ENCODE assay signal across 7 mouse cellular contexts in genomic region chr9:78527301-78527761, GRCm38 (mm10). TPM values are rescaled to one million over a fixed set of nuclear protein-coding genes. Genes with fewer than 3 reads are reported as not detected.
DNase-seq lines count a peak whose midpoint lies in the region; ATAC-seq lines count a peak whose summit lies in the region.

No protein-coding gene starts in this region.

- H3K27me3 ChIP-seq in intestine, embryonic 16.5 days (replicated peaks; ENCODE audit: control insufficient read depth, insufficient read depth, low read length): no peaks in the 10 kb centered on the region
- H3K27me3 ChIP-seq in limb, embryonic 12.5 days: no peaks in the 10 kb centered on the region
- no peaks in the 10 kb centered on the region for H3K27me3 ChIP-seq in midbrain, embryonic 14.5 days (ENCODE audit: control insufficient read depth, insufficient read depth, low read length)

- H3K9me3 ChIP-seq in intestine, embryonic 16.5 days (ENCODE audit: control insufficient read depth, low read length): no peaks in the 10 kb centered on the region
- no peaks in the 10 kb centered on the region for H3K9me3 ChIP-seq in limb, embryonic 12.5 days
- no peaks in the 10 kb centered on the region for H3K9me3 ChIP-seq in midbrain, embryonic 14.5 days (ENCODE audit: control insufficient read depth, low read length)

- H3K9ac ChIP-seq in intestine, embryonic 16.5 days (ENCODE audit: low read depth, low read length): peak overlapping the region; percentile 64
- peak overlapping the region; percentile 53 for H3K9ac ChIP-seq in limb, embryonic 12.5 days (replicated peaks)
- peak overlapping the region; percentile 70 for H3K9ac ChIP-seq in midbrain, embryonic 14.5 days (replicated peaks; ENCODE audit: low read length)

- H3K4me3 ChIP-seq in intestine, embryonic 16.5 days (ENCODE audit: low read length): peak overlapping the region; percentile 55
- peak overlapping the region; percentile 49 for H3K4me3 ChIP-seq in limb, embryonic 12.5 days (replicated peaks)
- peak overlapping the region; percentile 48 for H3K4me3 ChIP-seq in midbrain, embryonic 14.5 days (replicated peaks; ENCODE audit: low read depth, low read length)

- no peaks in the 10 kb centered on the region for H3K36me3 ChIP-seq in intestine, embryonic 16.5 days (ENCODE audit: control insufficient read depth, insufficient read depth, low read length)
- 0 out of 2 replicates have a peak, but pooled peaks cover 11% of the 10 kb centered on the region for H3K36me3 ChIP-seq in limb, embryonic 12.5 days
- H3K36me3 ChIP-seq in midbrain, embryonic 14.5 days (ENCODE audit: control insufficient read depth, insufficient read depth, low read length): no peaks in the 10 kb centered on the region

- intact Hi-C loops in gastrocnemius, postnatal 36 days (cut with DNase I): loop anchor here (10.0 kb wide), 1 partner anchor 53 kb away; no protein-coding TSS in a partner anchor

- H3K4me2 ChIP-seq in intestine, embryonic 16.5 days (ENCODE audit: low read depth, low read length): peak overlapping the region; percentile 68
- peak overlapping the region; percentile 84 for H3K4me2 ChIP-seq in limb, embryonic 12.5 days
- peak overlapping the region; percentile 93 for H3K4me2 ChIP-seq in midbrain, embryonic 14.5 days (ENCODE audit: low read length)

- under 1% methylated on average over 24 of the region's 24 CpGs for WGBS in intestine, embryonic 16.5 days
- under 1% methylated on average over 24 of the region's 24 CpGs for WGBS in limb, embryonic 12.5 days
- WGBS in midbrain, embryonic 14.5 days: under 1% methylated on average over 24 of the region's 24 CpGs

- peak overlapping the region; percentile 89 for H3K27ac ChIP-seq in intestine, embryonic 16.5 days (ENCODE audit: low read length)
- peak overlapping the region; percentile 84 for H3K27ac ChIP-seq in limb, embryonic 12.5 days
- H3K27ac ChIP-seq in midbrain, embryonic 14.5 days (replicated peaks; ENCODE audit: low read depth, low read length): peak overlapping the region; percentile 87

- peaks cover 11% of the 10 kb centered on the region for H3K4me1 ChIP-seq in intestine, embryonic 16.5 days (ENCODE audit: control insufficient read depth, insufficient read depth, low read length)
- no peaks in the 10 kb centered on the region; the same call in 1 of the 2 replicates for H3K4me1 ChIP-seq in limb, embryonic 12.5 days (replicated peaks)
- no peaks in the 10 kb centered on the region for H3K4me1 ChIP-seq in midbrain, embryonic 14.5 days (ENCODE audit: control insufficient read depth, insufficient read depth, low read length)

- peak; percentile 93 for DNase-seq in adrenal gland, adult 2 months
- peak; percentile 91 for DNase-seq in embryo, embryonic 11 days
- peak; percentile 56 to 73 for DNase-seq in gastrocnemius, postnatal 36 days
- peak; percentile 90 for DNase-seq in midbrain, embryonic 14.5 days
- peak; percentile 68 for DNase-seq in spleen, adult 12 weeks (ENCODE audit: low spot score)

- ATAC-seq in intestine, embryonic 16.5 days: peak; percentile 82
- ATAC-seq in limb, embryonic 12.5 days (ENCODE audit: insufficient number of reproducible peaks, insufficient read depth, low FRiP score, low TSS enrichment, low read depth): peak; percentile 53; the same call in 1 of the 2 replicates
- ATAC-seq in midbrain, embryonic 14.5 days (ENCODE audit: low FRiP score, low TSS enrichment): peak; percentile 81

RNA-seq across cellular contexts. Expression of gene Eef1a1, which starts 38.4 kb away (rescaled TPM):
- total RNA-seq in adrenal gland, adult 2 months (2021): 1,000 to 10,000 TPM; 6,873 to 9,883 TPM
- polyA plus RNA-seq in adrenal gland, adult 2 months (2012; rRNA removed): 813 and 861 TPM in 2 replicates
- 100 to 1,000 TPM; 496 to 538 TPM for total RNA-seq in gastrocnemius, postnatal 36 days (2021)
- 4,065 and 4,271 TPM in 2 replicates for polyA plus RNA-seq in intestine, embryonic 16.5 days (2015; fragmentation: Nextera tagmentation; extraction: Ambion mirVana)
- 4,104 and 4,228 TPM in 2 replicates for polyA plus RNA-seq in limb, embryonic 12.5 days (2016; fragmentation: Nextera tagmentation; extraction: Ambion mirVana)
- 3,788 and 4,401 TPM in 2 replicates for polyA plus RNA-seq in midbrain, embryonic 14.5 days (2014; fragmentation: Nextera tagmentation; extraction: Ambion mirVana)

Comparison
In these comparisons a context has a peak if more than half of its experiments do, and no peak if none do; other contexts are left out.
1. Peak in every context shown above with its lines: DNase-seq, ATAC-seq, H3K4me3 ChIP-seq and H3K27ac ChIP-seq.